Mouse (Mus musculus) G1E (cell line): ENCODE results near the gene H2al1f. TPM values are rescaled to one million over a fixed set of nuclear protein-coding genes. Genes with fewer than 3 reads are reported as not detected.
"Not testable (repeated sequence)": the region's sequence is repeated elsewhere in the genome, so short reads cannot be mapped to it uniquely, and the experiment has no call there.

Experiments used
- ATAC-seq: 2 replicates; pipeline ENCODE4 v1.8.0; 2016; ENCODE audit warnings: mild to moderate bottlenecking; ENCODE audit not compliant: insufficient number of reproducible peaks, poor library complexity, low FRiP score, severe bottlenecking; ENCODE audit errors: extremely low read depth
- DNase-seq: peaks from one replicate; pipeline ENCODE4 v3.0.0; 2012; ENCODE audit warnings: low spot score
- H3K27me3 ChIP-seq: 2 replicates; pipeline ENCODE4 v1.6.1; 2012; ENCODE audit warnings: mild to moderate bottlenecking, low read length, inconsistent platforms; ENCODE audit not compliant: insufficient read depth
- H3K36me3 ChIP-seq: replicated peaks from 2 replicates; pipeline ENCODE3; 2012; ENCODE audit warnings: mild to moderate bottlenecking, inconsistent platforms
- H3K4me1 ChIP-seq: 2 replicates; pipeline ENCODE4 v1.6.1; 2012; ENCODE audit warnings: low read depth, low read length, inconsistent platforms, mixed read lengths; ENCODE audit not compliant: insufficient read depth
- H3K4me3 ChIP-seq: 2 replicates; pipeline ENCODE4 v1.5.1; 2012; ENCODE audit warnings: low read depth, mild to moderate bottlenecking, inconsistent platforms, low read length, moderate library complexity, mixed read lengths
- H3K9me3 ChIP-seq: replicated peaks from 2 replicates; pipeline ENCODE4 v1.6.1; 2012; ENCODE audit warnings: inconsistent platforms
- CTCF ChIP-seq: IDR thresholded peaks from 2 replicates; pipeline ENCODE4 v1.5.1; 2012; ENCODE audit warnings: low read depth, low read length, inconsistent platforms, mixed read lengths
- polyA plus RNA-seq: library from polyadenylated mRNA; stranded (reverse); fragments of >175 nt; gene quantifications from 2 replicates; pipeline ENCODE4 v1.2.3, GENCODE M21; 2012
- total RNA-seq, 2 experiments: library from RNA; stranded (forward) in 1 of 2; stranded (reverse) in 1 of 2; fragments of 200-1000 nt in 1 of 2; fragments of >200 nt in 1 of 2; fragmentation: Nextera tagmentation in 1 of 2; gene quantifications; 2 replicates each; pipeline ENCODE4 v1.2.3; 2014 to 2017

H2al1f gene
- total and polyA plus RNA-seq, 3 experiments, result not detected

GRCm38 (mm10) chrX:11289244-11289643 is 25.7 kb upstream of the H2al1f start:
- Histone ChIP-seq H3K9me3 (no peaks in the 10 kb centered on the region), H3K4me1 (no peaks in the 10 kb centered on the region), H3K36me3 (no peaks in the 10 kb centered on the region), H3K27me3 (no peaks in the 10 kb centered on the region), H3K4me3 (no peak overlapping the region)
- no peak for ATAC-seq
- DNase-seq, result no peak
- TF ChIP-seq CTCF, result no peak

- H3K27me3 ChIP-seq, H3K36me3 ChIP-seq, H3K4me1 ChIP-seq, DNase-seq, H3K9me3 ChIP-seq, ATAC-seq, H3K4me3 ChIP-seq: not testable (repeated sequence)
These were observed 16.0 kb upstream of the H2al1f start, which contains the start of gene H2al1a for GRCm38 (mm10) chrX:11298957-11299356. Gene H2al1a (plus strand): TSS chrX:11299257.

- not testable (repeated sequence) for H3K27me3 ChIP-seq, DNase-seq, H3K9me3 ChIP-seq, H3K36me3 ChIP-seq, ATAC-seq, H3K4me1 ChIP-seq, H3K4me3 ChIP-seq
These were observed 12.8 kb upstream of the H2al1f start, which contains the start of gene H2al1b for GRCm38 (mm10) chrX:11302132-11302531. Gene H2al1b (plus strand): TSS chrX:11302432.

GRCm38 (mm10) chrX:11305355-11305754 is 9.6 kb upstream of the H2al1f start, which contains the start of gene H2al1c:
Gene H2al1c (plus strand): TSS chrX:11305655.
- not testable (repeated sequence) for ATAC-seq, H3K36me3 ChIP-seq, H3K4me3 ChIP-seq, H3K4me1 ChIP-seq, DNase-seq, H3K9me3 ChIP-seq, H3K27me3 ChIP-seq

GRCm38 (mm10) chrX:11308524-11308923 is 6.4 kb upstream of the H2al1f start, which contains the start of gene H2al1d:
Gene H2al1d (plus strand): TSS chrX:11308824.
- DNase-seq, H3K27me3 ChIP-seq, ATAC-seq, H3K4me3 ChIP-seq, H3K36me3 ChIP-seq, H3K4me1 ChIP-seq, H3K9me3 ChIP-seq: not testable (repeated sequence)

- not testable (repeated sequence) for H3K9me3 ChIP-seq, H3K4me3 ChIP-seq, H3K36me3 ChIP-seq, ATAC-seq, H3K4me1 ChIP-seq, DNase-seq, H3K27me3 ChIP-seq
These were observed 3.3 kb upstream of the H2al1f start, which contains the start of gene H2al1e for GRCm38 (mm10) chrX:11311634-11312033. Gene H2al1e (plus strand): TSS chrX:11311934.

GRCm38 (mm10) chrX:11317956-11318355 is 3.0 kb downstream of the H2al1f start, which contains the start of gene H2al1g:
Gene H2al1g (plus strand): TSS chrX:11318256.
- not testable (repeated sequence) for H3K4me1 ChIP-seq, H3K4me3 ChIP-seq, H3K36me3 ChIP-seq, DNase-seq, H3K27me3 ChIP-seq, ATAC-seq, H3K9me3 ChIP-seq

- not testable (repeated sequence) for H3K4me1 ChIP-seq, DNase-seq, ATAC-seq, H3K4me3 ChIP-seq, H3K36me3 ChIP-seq, H3K27me3 ChIP-seq, H3K9me3 ChIP-seq
These were observed 6.2 kb downstream of the H2al1f start, which contains the start of gene H2al1h for GRCm38 (mm10) chrX:11321192-11321591. Gene H2al1h (plus strand): TSS chrX:11321492.

- not testable (repeated sequence) for H3K27me3 ChIP-seq, DNase-seq, H3K9me3 ChIP-seq, ATAC-seq, H3K36me3 ChIP-seq, H3K4me3 ChIP-seq, H3K4me1 ChIP-seq
These were observed 9.4 kb downstream of the H2al1f start, which contains the start of gene H2al1i for GRCm38 (mm10) chrX:11324359-11324758. Gene H2al1i (plus strand): TSS chrX:11324659.

- not testable (repeated sequence) for DNase-seq, H3K9me3 ChIP-seq, ATAC-seq, H3K4me3 ChIP-seq, H3K36me3 ChIP-seq, H3K4me1 ChIP-seq, H3K27me3 ChIP-seq
These were observed 12.6 kb downstream of the H2al1f start, which contains the start of gene H2al1j for GRCm38 (mm10) chrX:11327522-11327921. Gene H2al1j (plus strand): TSS chrX:11327822.
